Mouse (Mus musculus) hindbrain, postnatal 0 days (tissue): ENCODE measurements around the gene H2al1d. TPM values are rescaled to one million over a fixed set of nuclear protein-coding genes. Genes with fewer than 3 reads are reported as not detected.
"Not testable (repeated sequence)": the region's sequence is repeated elsewhere in the genome, so short reads cannot be mapped to it uniquely, and the experiment has no call there.

ENCODE experiments used
- ATAC-seq: fragments of 200-750 bp; cut with Nextera tagmentation; 2 replicates; pipeline ENCODE4 v1.8.0; 2017; ENCODE audit warnings: mild to moderate bottlenecking, moderate TSS enrichment, moderate library complexity
- DNase-seq: peaks from one replicate; pipeline ENCODE4 v3.0.0-alpha.2; 2015; ENCODE audit warnings: low spot score
- H3K27ac ChIP-seq: fragments of 300-500 bp; sonication (generic); 2 replicates; pipeline ENCODE4 v1.5.1; 2014; ENCODE audit warnings: mild to moderate bottlenecking
- H3K27me3 ChIP-seq: fragments of 300-500 bp; sonication (generic); 2 replicates; pipeline ENCODE4 v1.6.1; 2014; ENCODE audit warnings: low read length, mixed read lengths; ENCODE audit not compliant: insufficient read depth
- H3K36me3 ChIP-seq: fragments of 300-500 bp; sonication (generic); 2 replicates; pipeline ENCODE4 v1.6.1; 2014; ENCODE audit warnings: low read length, mixed read lengths; ENCODE audit not compliant: insufficient read depth
- H3K4me1 ChIP-seq: fragments of 300-500 bp; sonication (generic); 2 replicates; pipeline ENCODE4 v1.6.1; 2014; ENCODE audit warnings: antibody characterized with exemption, low read length, mixed read lengths; ENCODE audit not compliant: insufficient read depth
- H3K4me2 ChIP-seq: fragments of 300-500 bp; sonication (generic); 2 replicates; pipeline ENCODE4 v1.6.1; 2014; ENCODE audit warnings: low read depth, mild to moderate bottlenecking, low read length, moderate library complexity, mixed read lengths
- H3K4me3 ChIP-seq: fragments of 300-500 bp; sonication (generic); 2 replicates; pipeline ENCODE4 v1.5.1; 2014; ENCODE audit warnings: low read length
- H3K9ac ChIP-seq: fragments of 300-500 bp; sonication (generic); replicated peaks from 2 replicates; pipeline ENCODE4 v1.6.1; 2014; ENCODE audit warnings: mild to moderate bottlenecking, low read length, moderate library complexity, mixed read lengths
- H3K9me3 ChIP-seq: fragments of 300-500 bp; sonication (generic); 2 replicates; pipeline ENCODE4 v1.6.1; 2016; ENCODE audit warnings: low read length, mixed read lengths
- CTCF ChIP-seq: IDR thresholded peaks from 2 replicates; pipeline ENCODE4 v1.5.1; 2016; ENCODE audit warnings: antibody characterized with exemption, control low read depth, low read depth
- WGBS: fragments of 180-500 bp; shearing (Covaris S2); extraction: QIAGEN DNeasy Blood & Tissue Kit; methylation state at CpG from one replicate; pipeline ENCODE4 v1.1.7; 2014; 5-methylcytosine and 5-hydroxymethylcytosine counted together
- polyA plus RNA-seq: library from polyadenylated mRNA; unstranded; fragments of >200 nt; fragmentation: Nextera tagmentation; extraction: Ambion mirVana; gene quantifications from 2 replicates; pipeline ENCODE4 v1.2.1, GENCODE M21; 2015
- total RNA-seq: library from RNA; depleted of rRNA; stranded (reverse); fragments of >200 nt; gene quantifications from 2 replicates; pipeline ENCODE4 v1.2.3, GENCODE M21; 2014; rRNA removed

H2al1d gene
- total RNA-seq: not detected in 2 replicates
- not detected in 2 replicates for polyA plus RNA-seq

- not testable (repeated sequence) for DNase-seq, H3K4me2 ChIP-seq, ATAC-seq, H3K4me3 ChIP-seq, H3K9me3 ChIP-seq, H3K36me3 ChIP-seq, H3K27me3 ChIP-seq, H3K4me1 ChIP-seq, H3K9ac ChIP-seq, H3K27ac ChIP-seq
- no CpG with 5 or more reads among the region's 6 CpGs for WGBS
These were observed at the start of gene H2al1d for GRCm38 (mm10) chrX:11308524-11308923. Gene H2al1d (plus strand): TSS chrX:11308824.

GRCm38 (mm10) chrX:11264918-11265317 is 43.7 kb upstream of the H2al1d start:
- ATAC-seq: no peak
- no peaks in the 10 kb centered on the region for H3K9me3 ChIP-seq
- WGBS: 84% methylated on average over 8 of the region's 8 CpGs

GRCm38 (mm10) chrX:11267791-11268190 is 40.8 kb upstream of the H2al1d start:
- H3K4me3 ChIP-seq: no peak overlapping the region
- H3K4me1 ChIP-seq: no peaks in the 10 kb centered on the region
- no peaks in the 10 kb centered on the region for H3K9me3 ChIP-seq
- H3K9ac ChIP-seq: no peak overlapping the region
- DNase-seq (no peak), ATAC-seq (no peak)
- no peak overlapping the region for H3K27ac ChIP-seq
- TF ChIP-seq CTCF: no peak
- 56% methylated on average over 7 of the region's 7 CpGs for WGBS
- no peaks in the 10 kb centered on the region for H3K27me3 ChIP-seq
- no peaks in the 10 kb centered on the region for H3K36me3 ChIP-seq
- H3K4me2 ChIP-seq: no peak overlapping the region

More at GRCm38 (mm10) chrX:11264918-11265317, 43.7 kb upstream of the H2al1d start:
- DNase-seq: no peak
- H3K9ac ChIP-seq: no peak overlapping the region
- no peak overlapping the region for H3K4me3 ChIP-seq
- H3K4me1 ChIP-seq: no peaks in the 10 kb centered on the region
- no peaks in the 10 kb centered on the region for H3K27me3 ChIP-seq
- no peak overlapping the region for H3K27ac ChIP-seq
- H3K36me3 ChIP-seq: no peaks in the 10 kb centered on the region
- no peak for TF ChIP-seq CTCF
- no peak overlapping the region for H3K4me2 ChIP-seq

- no peak overlapping the region for H3K4me3 ChIP-seq
- no peaks in the 10 kb centered on the region for H3K36me3 ChIP-seq
- DNase-seq (peak; percentile 78), ATAC-seq (peak; percentile 96)
- no peak overlapping the region for H3K27ac ChIP-seq
- H3K4me2 ChIP-seq: no peak overlapping the region
- no peak overlapping the region for H3K9ac ChIP-seq
- no peak for TF ChIP-seq CTCF
- 53% methylated on average over 3 of the region's 3 CpGs for WGBS
- H3K27me3 ChIP-seq: no peaks in the 10 kb centered on the region
- no peaks in the 10 kb centered on the region for H3K9me3 ChIP-seq
- H3K4me1 ChIP-seq: no peaks in the 10 kb centered on the region
These were observed 39.5 kb upstream of the H2al1d start for GRCm38 (mm10) chrX:11269074-11269473.

GRCm38 (mm10) chrX:11273190-11273589 is 35.4 kb upstream of the H2al1d start:
- DNase-seq (no peak), ATAC-seq (no peak)
- H3K27ac ChIP-seq: no peak overlapping the region
- 81% methylated on average over 3 of the region's 3 CpGs for WGBS
- no peaks in the 10 kb centered on the region for H3K9me3 ChIP-seq
- no peak overlapping the region for H3K4me3 ChIP-seq
- TF ChIP-seq CTCF: no peak
- H3K4me2 ChIP-seq: no peak overlapping the region
- no peaks in the 10 kb centered on the region for H3K27me3 ChIP-seq
- H3K36me3 ChIP-seq: no peaks in the 10 kb centered on the region
- no peaks in the 10 kb centered on the region for H3K4me1 ChIP-seq
- H3K9ac ChIP-seq: no peak overlapping the region

GRCm38 (mm10) chrX:11277083-11277482 is 31.5 kb upstream of the H2al1d start:
- no peak overlapping the region for H3K4me2 ChIP-seq
- WGBS: 58% methylated on average over 6 of the region's 6 CpGs
- H3K27me3 ChIP-seq: no peaks in the 10 kb centered on the region
- H3K27ac ChIP-seq: no peak overlapping the region
- no peak for ATAC-seq
- H3K9me3 ChIP-seq: no peaks in the 10 kb centered on the region
- no peak overlapping the region for H3K9ac ChIP-seq
- TF ChIP-seq CTCF: no peak
- no peak overlapping the region for H3K4me3 ChIP-seq
- no peaks in the 10 kb centered on the region for H3K36me3 ChIP-seq
- DNase-seq: no peak
- no peaks in the 10 kb centered on the region for H3K4me1 ChIP-seq

- TF ChIP-seq CTCF: no peak
- Histone ChIP-seq H3K9me3 (no peaks in the 10 kb centered on the region), H3K9ac (no peak overlapping the region), H3K4me2 (no peak overlapping the region), H3K4me3 (no peak overlapping the region), H3K4me1 (no peaks in the 10 kb centered on the region), H3K27ac (no peak overlapping the region), H3K27me3 (no peaks in the 10 kb centered on the region), H3K36me3 (no peaks in the 10 kb centered on the region)
- DNase-seq (no peak), ATAC-seq (no peak)
- 73% methylated on average over 2 of the region's 2 CpGs for WGBS
These were observed 27.9 kb upstream of the H2al1d start for GRCm38 (mm10) chrX:11280741-11281140.
